Mouse (Mus musculus): ENCODE measurements at regions not wholly inside any gene's neighbourhood (a gene's known extent, or its start where the extent isn't known, plus 50 kb on each side); places are given as distances from the start of the nearest gene placed in this dataset.

DNA sequence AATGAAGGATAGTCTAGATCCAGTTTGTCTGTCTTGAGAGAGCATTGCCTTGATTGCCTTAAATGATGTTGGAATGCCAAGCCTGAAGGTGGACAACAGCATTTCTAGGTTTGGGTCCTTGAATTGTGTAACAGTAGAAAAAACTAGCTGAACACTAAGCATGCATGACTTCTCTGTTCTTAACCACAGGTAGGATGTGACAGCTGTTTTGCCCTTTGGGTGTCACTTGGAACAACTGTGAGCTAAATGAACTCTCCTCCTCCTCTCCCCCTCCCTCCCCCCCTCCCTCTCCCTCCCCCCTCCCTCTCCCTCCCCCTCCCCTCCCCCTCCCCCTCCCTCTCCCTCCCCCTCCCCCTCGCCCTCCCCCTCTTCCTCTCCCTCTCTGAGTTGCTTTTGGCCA lies 113.6 kb upstream of the 1700056E22Rik start:
- no peak for DNase-seq (ENCODE audit: extremely low read depth, low read depth)

DNA sequence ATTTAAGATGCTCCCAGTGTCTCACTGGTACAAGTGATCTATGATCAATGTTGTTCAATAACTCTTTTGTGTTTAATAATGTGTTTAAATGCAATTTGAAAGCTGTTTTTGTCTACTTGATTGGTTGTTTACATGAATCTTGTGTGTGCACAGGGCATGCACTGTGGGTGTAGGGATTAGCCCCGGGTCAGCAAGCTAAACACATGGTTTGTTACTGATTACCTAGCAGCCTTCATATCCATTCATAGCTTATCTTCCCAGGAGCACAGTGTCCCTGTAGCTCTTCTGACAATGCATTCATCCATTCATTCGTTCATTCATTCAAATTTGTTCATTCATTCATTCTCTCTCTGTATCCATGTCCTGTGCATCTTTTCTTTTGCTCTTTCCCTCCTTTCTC lies 108.9 kb upstream of the 1700056E22Rik start:
- DNase-seq (ENCODE audit: extremely low read depth, low read depth) = no peak

GRCm38 (mm10) chr1:184140486-184140885 lies 106.4 kb upstream of the 1700056E22Rik start:
- DNase-seq (ENCODE audit: extremely low read depth, low read depth) = no peak

DNA sequence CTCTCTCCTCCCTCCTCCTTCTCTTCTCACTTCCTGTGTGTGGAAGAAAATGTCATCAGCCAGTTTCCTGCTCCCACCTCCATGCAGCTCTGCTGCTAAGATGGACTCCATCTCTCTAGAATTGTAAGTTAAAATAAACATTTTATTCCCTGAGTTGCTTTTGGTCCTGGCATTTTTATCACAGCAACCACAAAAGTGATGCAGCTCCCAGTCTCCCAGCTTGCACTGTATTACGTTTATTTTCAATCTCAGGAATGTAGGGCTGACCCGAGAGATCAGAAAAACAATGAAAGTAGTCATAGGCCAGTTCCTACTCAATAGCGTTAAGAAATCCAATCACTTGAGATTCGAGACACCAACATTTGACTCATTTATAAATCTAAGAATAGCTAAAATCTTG lies 106.0 kb upstream of the 1700056E22Rik start:
- no peak for DNase-seq (ENCODE audit: extremely low read depth, low read depth)

DNA sequence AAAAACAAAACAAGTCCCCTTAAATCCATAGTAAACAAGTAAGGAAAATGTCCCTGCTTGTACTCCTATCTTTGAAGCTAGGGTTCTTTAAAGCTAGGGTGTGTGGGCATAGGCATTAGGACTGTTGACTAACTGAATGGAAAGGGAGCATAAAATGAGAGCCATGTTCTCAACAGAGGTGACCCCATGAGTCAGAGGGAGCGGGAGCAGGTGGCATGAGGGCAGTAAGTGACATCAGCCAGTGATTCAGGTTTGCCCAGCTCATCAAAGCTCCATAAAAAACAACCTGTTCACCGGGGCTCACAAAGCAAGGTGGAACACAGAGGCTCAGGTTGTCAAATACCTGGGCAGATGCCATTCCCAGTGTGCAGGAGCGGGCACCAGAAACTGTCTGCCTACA lies 104.6 kb upstream of the 1700056E22Rik start:
- no peak for DNase-seq (ENCODE audit: extremely low read depth, low read depth)

DNA sequence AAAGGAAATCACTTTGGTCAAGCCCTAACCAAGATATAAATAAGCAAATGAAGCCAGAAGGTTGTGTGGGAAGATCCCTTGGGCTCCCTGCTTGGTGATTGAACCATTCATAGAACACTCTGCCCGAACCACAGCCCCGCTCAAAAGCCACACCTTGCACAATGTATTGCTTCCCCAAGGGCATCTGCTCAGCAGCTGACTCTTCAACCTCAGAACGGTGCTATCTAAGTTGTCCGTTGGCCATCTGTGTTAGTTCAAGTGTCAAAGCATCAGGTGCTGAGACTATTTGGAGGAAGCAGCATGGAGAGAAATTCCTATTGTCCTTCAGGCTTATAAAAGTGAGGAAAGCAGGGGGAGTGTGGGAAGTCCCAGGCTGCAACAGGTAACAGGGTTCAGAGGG lies 96.8 kb upstream of the 1700056E22Rik start:
- no peak for DNase-seq (ENCODE audit: extremely low read depth, low read depth)

GRCm38 (mm10) chr1:184127321-184127720 lies 93.2 kb upstream of the 1700056E22Rik start:
- no peak for DNase-seq (ENCODE audit: extremely low read depth, low read depth)

- DNase-seq (ENCODE audit: extremely low read depth, low read depth) = no peak
Measured at GRCm38 (mm10) chr1:184126909-184127308, 92.8 kb upstream of the 1700056E22Rik start.
